Mouse (Mus musculus): ENCODE results near the gene Lama1. TPM values are rescaled to one million over a fixed set of nuclear protein-coding genes. Genes with fewer than 3 reads are reported as not detected.

Lama1 gene
- polyA plus RNA-seq, 1 experiment: 0.28 TPM

- Histone ChIP-seq H3K36me3 (ENCODE audit: control insufficient read depth, insufficient read depth, low read length) (no peaks in the 10 kb centered on the region), H3K4me3 (ENCODE audit: control insufficient read depth, insufficient read depth, low read length) (no peak overlapping the region), H3K27me3 (ENCODE audit: control insufficient read depth, insufficient read depth, low read length) (no peaks in the 10 kb centered on the region), H3K27ac (ENCODE audit: control insufficient read depth, insufficient read depth, low read length) (no peak overlapping the region), H3K4me1 (replicated peaks; ENCODE audit: control insufficient read depth, insufficient read depth, low read length) (no peaks in the 10 kb centered on the region)
- 84% methylated on average over 14 of the region's 14 CpGs for WGBS
- TF ChIP-seq CTCF (IDR thresholded peaks at IDR 0.05; ENCODE audit: borderline replicate concordance, control insufficient read depth, extremely low read depth, insufficient read depth, low read length, poor library complexity): no peak
- TF ChIP-seq POLR2A (IDR thresholded peaks at IDR 0.05; ENCODE audit: control insufficient read depth, extremely low read depth, insufficient read depth, low read length, poor library complexity): no peak
- DNase-seq: no peak
Measured at GRCm38 (mm10) chr17:67685022-67685743, 11.9 kb upstream of the Lama1 start.

GRCm38 (mm10) chr17:67687505-67687904 lies 9.6 kb upstream of the Lama1 start:
- over 99% methylated on average over 6 of the region's 6 CpGs for WGBS

GRCm38 (mm10) chr17:67690689-67691088 lies 6.4 kb upstream of the Lama1 start:
- no peaks in the 10 kb centered on the region for H3K36me3 ChIP-seq (ENCODE audit: control insufficient read depth, insufficient read depth, low read length)
- H3K4me3 ChIP-seq (ENCODE audit: control insufficient read depth, insufficient read depth, low read length): no peak overlapping the region
- H3K4me1 ChIP-seq (replicated peaks; ENCODE audit: control insufficient read depth, insufficient read depth, low read length): no peaks in the 10 kb centered on the region
- no peak overlapping the region for H3K27ac ChIP-seq (ENCODE audit: control insufficient read depth, insufficient read depth, low read length)
- no peaks in the 10 kb centered on the region for H3K27me3 ChIP-seq (ENCODE audit: control insufficient read depth, insufficient read depth, low read length)
- TF ChIP-seq POLR2A (IDR thresholded peaks at IDR 0.05; ENCODE audit: control insufficient read depth, extremely low read depth, insufficient read depth, low read length, poor library complexity) (no peak), CTCF (IDR thresholded peaks at IDR 0.05; ENCODE audit: borderline replicate concordance, control insufficient read depth, extremely low read depth, insufficient read depth, low read length, poor library complexity) (no peak)
- DNase-seq: no peak
- 47% methylated on average over 4 of the region's 4 CpGs for WGBS

More at GRCm38 (mm10) chr17:67687505-67687904, 9.6 kb upstream of the Lama1 start:
- TF ChIP-seq CTCF (IDR thresholded peaks at IDR 0.05; ENCODE audit: borderline replicate concordance, control insufficient read depth, extremely low read depth, insufficient read depth, low read length, poor library complexity) (no peak), POLR2A (IDR thresholded peaks at IDR 0.05; ENCODE audit: control insufficient read depth, extremely low read depth, insufficient read depth, low read length, poor library complexity) (no peak)
- no peak for DNase-seq
- Histone ChIP-seq H3K4me1 (replicated peaks; ENCODE audit: control insufficient read depth, insufficient read depth, low read length) (no peaks in the 10 kb centered on the region), H3K27ac (ENCODE audit: control insufficient read depth, insufficient read depth, low read length) (no peak overlapping the region), H3K4me3 (ENCODE audit: control insufficient read depth, insufficient read depth, low read length) (no peak overlapping the region), H3K36me3 (ENCODE audit: control insufficient read depth, insufficient read depth, low read length) (no peaks in the 10 kb centered on the region), H3K27me3 (ENCODE audit: control insufficient read depth, insufficient read depth, low read length) (no peaks in the 10 kb centered on the region)

- TF ChIP-seq POLR2A (IDR thresholded peaks at IDR 0.05; ENCODE audit: control insufficient read depth, extremely low read depth, insufficient read depth, low read length, poor library complexity): no peak
- no peak for TF ChIP-seq CTCF (IDR thresholded peaks at IDR 0.05; ENCODE audit: borderline replicate concordance, control insufficient read depth, extremely low read depth, insufficient read depth, low read length, poor library complexity)
Measured at GRCm38 (mm10) chr17:67692651-67693050, 4.4 kb upstream of the Lama1 start.

GRCm38 (mm10) chr17:67693861-67694260 lies 3.2 kb upstream of the Lama1 start:
- H3K27ac ChIP-seq (ENCODE audit: control insufficient read depth, insufficient read depth, low read length): no peak overlapping the region
- H3K4me3 ChIP-seq (ENCODE audit: control insufficient read depth, insufficient read depth, low read length): no peak overlapping the region
- DNase-seq: no peak
- no peaks in the 10 kb centered on the region for H3K27me3 ChIP-seq (ENCODE audit: control insufficient read depth, insufficient read depth, low read length)
- 88% methylated on average over 3 of the region's 3 CpGs for WGBS
- no peak for TF ChIP-seq POLR2A (IDR thresholded peaks at IDR 0.05; ENCODE audit: control insufficient read depth, extremely low read depth, insufficient read depth, low read length, poor library complexity)
- H3K36me3 ChIP-seq (ENCODE audit: control insufficient read depth, insufficient read depth, low read length): no peaks in the 10 kb centered on the region
- no peaks in the 10 kb centered on the region for H3K4me1 ChIP-seq (replicated peaks; ENCODE audit: control insufficient read depth, insufficient read depth, low read length)

More at GRCm38 (mm10) chr17:67692651-67693050, 4.4 kb upstream of the Lama1 start:
- H3K4me3 ChIP-seq (ENCODE audit: control insufficient read depth, insufficient read depth, low read length): no peak overlapping the region
- no peak for DNase-seq
- no peaks in the 10 kb centered on the region for H3K27me3 ChIP-seq (ENCODE audit: control insufficient read depth, insufficient read depth, low read length)
- H3K27ac ChIP-seq (ENCODE audit: control insufficient read depth, insufficient read depth, low read length): no peak overlapping the region
- no peaks in the 10 kb centered on the region for H3K4me1 ChIP-seq (replicated peaks; ENCODE audit: control insufficient read depth, insufficient read depth, low read length)
- H3K36me3 ChIP-seq (ENCODE audit: control insufficient read depth, insufficient read depth, low read length): no peaks in the 10 kb centered on the region
- 87% methylated on average over 2 of the region's 2 CpGs for WGBS

GRCm38 (mm10) chr17:67697461-67697891 lies 417 bp downstream of the Lama1 start:
- 3% methylated on average over 32 of the region's 32 CpGs for WGBS
- no peak overlapping the region for H3K27ac ChIP-seq (ENCODE audit: control insufficient read depth, insufficient read depth, low read length)
- H3K27me3 ChIP-seq (ENCODE audit: control insufficient read depth, insufficient read depth, low read length): no peaks in the 10 kb centered on the region
- no peaks in the 10 kb centered on the region for H3K4me1 ChIP-seq (replicated peaks; ENCODE audit: control insufficient read depth, insufficient read depth, low read length)
- DNase-seq: no peak
- no peaks in the 10 kb centered on the region for H3K36me3 ChIP-seq (ENCODE audit: control insufficient read depth, insufficient read depth, low read length)
- no peak overlapping the region for H3K4me3 ChIP-seq (ENCODE audit: control insufficient read depth, insufficient read depth, low read length)
- TF ChIP-seq CTCF (IDR thresholded peaks at IDR 0.05; ENCODE audit: borderline replicate concordance, control insufficient read depth, extremely low read depth, insufficient read depth, low read length, poor library complexity) (no peak), POLR2A (IDR thresholded peaks at IDR 0.05; ENCODE audit: control insufficient read depth, extremely low read depth, insufficient read depth, low read length, poor library complexity) (no peak)

All from thymus, adult 2 months (tissue).